Mouse (Mus musculus): Measurements from ENCODE around the gene Steap3. TPM values are rescaled to one million over a fixed set of nuclear protein-coding genes. Genes with fewer than 3 reads are reported as not detected.

The Steap3 gene
- polyA plus RNA-seq, 1 experiment from 2014 or later, result 46.7 TPM

- no peak overlapping the region for H3K4me2 ChIP-seq
- H3K27me3 ChIP-seq, result no peaks in the 10 kb centered on the region
- DNase-seq (no peak), ATAC-seq (ENCODE audit: low read depth) (no peak)
- no peak overlapping the region for H3K27ac ChIP-seq
- no peak overlapping the region for H3K9ac ChIP-seq
- no peaks in the 10 kb centered on the region for H3K4me1 ChIP-seq (replicated peaks)
- no peak overlapping the region for H3K4me3 ChIP-seq (replicated peaks)
- no peaks in the 10 kb centered on the region for H3K36me3 ChIP-seq
- H3K9me3 ChIP-seq (replicated peaks), result no peaks in the 10 kb centered on the region
- 81% methylated on average over 4 of the region's 4 CpGs for WGBS (ENCODE audit: insufficient replicate concordance)
Observed at GRCm38 (mm10) chr1:120198942-120199341, 73.6 kb downstream of the Steap3 start.

- Histone ChIP-seq H3K4me1 (replicated peaks) (no peaks in the 10 kb centered on the region), H3K4me3 (replicated peaks) (no peak overlapping the region), H3K4me2 (no peak overlapping the region), H3K36me3 (no peaks in the 10 kb centered on the region), H3K9ac (no peak overlapping the region), H3K9me3 (replicated peaks) (no peaks in the 10 kb centered on the region), H3K27ac (no peak overlapping the region), H3K27me3 (no peaks in the 10 kb centered on the region)
- 57% methylated on average over 3 of the region's 3 CpGs for WGBS (ENCODE audit: insufficient replicate concordance)
- ATAC-seq (ENCODE audit: low read depth) (no peak), DNase-seq (no peak)
Observed at GRCm38 (mm10) chr1:120198151-120198550, 74.4 kb downstream of the Steap3 start.

- no peak overlapping the region for H3K4me2 ChIP-seq
- no peaks in the 10 kb centered on the region for H3K27me3 ChIP-seq
- H3K4me1 ChIP-seq (replicated peaks), result no peaks in the 10 kb centered on the region
- H3K27ac ChIP-seq, result no peak overlapping the region
- H3K9ac ChIP-seq, result no peak overlapping the region
- 9% methylated on average over 5 of the region's 5 CpGs for WGBS (ENCODE audit: insufficient replicate concordance)
- ATAC-seq (ENCODE audit: low read depth), result no peak
- no peaks in the 10 kb centered on the region for H3K9me3 ChIP-seq (replicated peaks)
- H3K36me3 ChIP-seq, result no peaks in the 10 kb centered on the region
- peak; percentile 23 for DNase-seq
- H3K4me3 ChIP-seq (replicated peaks), result no peak overlapping the region
Observed at GRCm38 (mm10) chr1:120197189-120197588, 75.3 kb downstream of the Steap3 start.

GRCm38 (mm10) chr1:120196724-120197123, 75.8 kb downstream of the Steap3 start:
- Histone ChIP-seq H3K9me3 (replicated peaks) (no peaks in the 10 kb centered on the region), H3K27ac (no peak overlapping the region), H3K36me3 (no peaks in the 10 kb centered on the region), H3K4me3 (replicated peaks) (no peak overlapping the region), H3K4me2 (no peak overlapping the region), H3K9ac (no peak overlapping the region), H3K27me3 (no peaks in the 10 kb centered on the region), H3K4me1 (replicated peaks) (no peaks in the 10 kb centered on the region)
- 68% methylated on average over 2 of the region's 2 CpGs for WGBS (ENCODE audit: insufficient replicate concordance)
- ATAC-seq (ENCODE audit: low read depth) (no peak), DNase-seq (no peak)

GRCm38 (mm10) chr1:120195947-120196346, 76.6 kb downstream of the Steap3 start:
- 49% methylated on average over 5 of the region's 5 CpGs for WGBS (ENCODE audit: insufficient replicate concordance)
- Histone ChIP-seq H3K36me3 (no peaks in the 10 kb centered on the region), H3K4me2 (no peak overlapping the region), H3K9ac (no peak overlapping the region), H3K4me3 (replicated peaks) (no peak overlapping the region), H3K4me1 (replicated peaks) (no peaks in the 10 kb centered on the region), H3K9me3 (replicated peaks) (no peaks in the 10 kb centered on the region), H3K27me3 (no peaks in the 10 kb centered on the region), H3K27ac (no peak overlapping the region)
- ATAC-seq (ENCODE audit: low read depth), result no peak
- no peak for DNase-seq

GRCm38 (mm10) chr1:120193586-120193985, 78.9 kb downstream of the Steap3 start:
- no peak overlapping the region for H3K4me2 ChIP-seq
- DNase-seq (no peak), ATAC-seq (ENCODE audit: low read depth) (no peak)
- H3K27me3 ChIP-seq, result no peaks in the 10 kb centered on the region
- H3K36me3 ChIP-seq, result no peaks in the 10 kb centered on the region
- no peak overlapping the region for H3K27ac ChIP-seq
- no peak overlapping the region for H3K4me3 ChIP-seq (replicated peaks)
- H3K9ac ChIP-seq, result no peak overlapping the region
- 79% methylated on average over 10 of the region's 10 CpGs for WGBS (ENCODE audit: insufficient replicate concordance)
- H3K4me1 ChIP-seq (replicated peaks), result no peaks in the 10 kb centered on the region
- H3K9me3 ChIP-seq (replicated peaks), result no peaks in the 10 kb centered on the region

GRCm38 (mm10) chr1:120192321-120192720, 80.2 kb downstream of the Steap3 start:
- Histone ChIP-seq H3K4me3 (replicated peaks) (no peak overlapping the region), H3K4me1 (replicated peaks) (no peaks in the 10 kb centered on the region), H3K27me3 (no peaks in the 10 kb centered on the region), H3K27ac (no peak overlapping the region), H3K36me3 (no peaks in the 10 kb centered on the region), H3K4me2 (no peak overlapping the region), H3K9me3 (replicated peaks) (no peaks in the 10 kb centered on the region), H3K9ac (no peak overlapping the region)
- no peak for ATAC-seq (ENCODE audit: low read depth)
- 55% methylated on average over 6 of the region's 6 CpGs for WGBS (ENCODE audit: insufficient replicate concordance)
- DNase-seq, result no peak

GRCm38 (mm10) chr1:120190946-120191345, 81.6 kb downstream of the Steap3 start:
- H3K9ac ChIP-seq, result no peak overlapping the region
- H3K36me3 ChIP-seq, result no peaks in the 10 kb centered on the region
- 71% methylated on average over 6 of the region's 6 CpGs for WGBS (ENCODE audit: insufficient replicate concordance)
- DNase-seq, result no peak
- ATAC-seq (ENCODE audit: low read depth), result no peak
- no peaks in the 10 kb centered on the region for H3K27me3 ChIP-seq
- no peaks in the 10 kb centered on the region for H3K4me1 ChIP-seq (replicated peaks)
- no peak overlapping the region for H3K4me3 ChIP-seq (replicated peaks)
- no peak overlapping the region for H3K27ac ChIP-seq
- no peaks in the 10 kb centered on the region for H3K9me3 ChIP-seq (replicated peaks)
- no peak overlapping the region for H3K4me2 ChIP-seq

GRCm38 (mm10) chr1:120190300-120190699, 82.2 kb downstream of the Steap3 start:
- H3K4me2 ChIP-seq, result no peak overlapping the region
- H3K4me1 ChIP-seq (replicated peaks), result no peaks in the 10 kb centered on the region
- no peaks in the 10 kb centered on the region for H3K36me3 ChIP-seq
- no peaks in the 10 kb centered on the region for H3K9me3 ChIP-seq (replicated peaks)
- no peak for ATAC-seq (ENCODE audit: low read depth)
- H3K4me3 ChIP-seq (replicated peaks), result no peak overlapping the region
- no peak for DNase-seq
- no peak overlapping the region for H3K9ac ChIP-seq
- WGBS (ENCODE audit: insufficient replicate concordance), result 62% methylated on average over 2 of the region's 2 CpGs
- no peaks in the 10 kb centered on the region for H3K27me3 ChIP-seq
- no peak overlapping the region for H3K27ac ChIP-seq

GRCm38 (mm10) chr1:120189206-120189605, 83.3 kb downstream of the Steap3 start:
- Histone ChIP-seq H3K27ac (no peak overlapping the region), H3K27me3 (no peaks in the 10 kb centered on the region)

GRCm38 (mm10) chr1:120187059-120187458, 85.4 kb downstream of the Steap3 start:
- Histone ChIP-seq H3K4me3 (replicated peaks) (no peak overlapping the region), H3K9me3 (replicated peaks) (no peaks in the 10 kb centered on the region)

More at GRCm38 (mm10) chr1:120189206-120189605, 83.3 kb downstream of the Steap3 start:
- H3K9ac ChIP-seq, result no peak overlapping the region
- H3K4me2 ChIP-seq, result no peak overlapping the region
- WGBS (ENCODE audit: insufficient replicate concordance), result 78% methylated on average over 6 of the region's 6 CpGs
- H3K36me3 ChIP-seq, result no peaks in the 10 kb centered on the region
- ATAC-seq (ENCODE audit: low read depth) (no peak), DNase-seq (no peak)
- no peaks in the 10 kb centered on the region for H3K4me1 ChIP-seq (replicated peaks)
- H3K9me3 ChIP-seq (replicated peaks), result no peaks in the 10 kb centered on the region
- H3K4me3 ChIP-seq (replicated peaks), result no peak overlapping the region

GRCm38 (mm10) chr1:120186655-120187054, 85.8 kb downstream of the Steap3 start:
- no peak for ATAC-seq (ENCODE audit: low read depth)
- no peaks in the 10 kb centered on the region for H3K27me3 ChIP-seq
- no peak overlapping the region for H3K27ac ChIP-seq
- H3K9ac ChIP-seq, result no peak overlapping the region
- H3K9me3 ChIP-seq (replicated peaks), result no peaks in the 10 kb centered on the region
- no peaks in the 10 kb centered on the region for H3K36me3 ChIP-seq
- 64% methylated on average over 9 of the region's 9 CpGs for WGBS (ENCODE audit: insufficient replicate concordance)
- no peak overlapping the region for H3K4me2 ChIP-seq
- DNase-seq, result no peak
- H3K4me1 ChIP-seq (replicated peaks), result no peaks in the 10 kb centered on the region
- no peak overlapping the region for H3K4me3 ChIP-seq (replicated peaks)

More at GRCm38 (mm10) chr1:120187059-120187458, 85.4 kb downstream of the Steap3 start:
- Histone ChIP-seq H3K36me3 (no peaks in the 10 kb centered on the region), H3K27ac (no peak overlapping the region), H3K27me3 (no peaks in the 10 kb centered on the region), H3K4me1 (replicated peaks) (no peaks in the 10 kb centered on the region), H3K4me2 (no peak overlapping the region), H3K9ac (no peak overlapping the region)
- 74% methylated on average over 7 of the region's 7 CpGs for WGBS (ENCODE audit: insufficient replicate concordance)
- DNase-seq (no peak), ATAC-seq (ENCODE audit: low read depth) (no peak)

Measured in liver, embryonic 13.5 days (tissue).